Comparison of ENCODE assay signal across 18 mouse cellular contexts in the genomic region with DNA sequence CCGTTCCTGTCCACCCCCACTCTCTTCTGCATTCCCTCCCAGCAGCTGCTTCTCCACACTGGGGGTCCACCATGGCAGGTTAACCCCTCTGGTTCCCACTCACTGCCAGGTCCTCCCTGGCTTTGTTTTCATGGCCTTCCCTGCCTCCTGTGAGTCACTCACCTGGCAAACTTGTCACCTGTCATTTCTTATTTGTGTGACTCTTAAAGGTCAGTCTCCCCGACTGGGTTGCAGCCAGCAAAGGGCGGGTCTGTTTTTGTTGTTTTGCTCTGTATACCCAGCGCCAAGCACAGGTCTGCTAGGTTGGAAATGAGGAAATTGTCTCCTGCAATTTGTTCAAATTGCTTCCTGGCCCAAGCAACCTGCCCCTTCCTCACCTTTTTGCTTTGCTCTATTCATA. TPM values are rescaled to one million over a fixed set of nuclear protein-coding genes. Genes with fewer than 3 reads are reported as not detected.
DNase-seq lines count a peak whose midpoint lies in the region; ATAC-seq and TF ChIP-seq lines count a peak whose summit lies in the region.
"Had no signal": no experiment of that assay in that cellular context is flagged by ENCODE, and none has a peak within 500 bp of the region (broad histone marks: within the 10 kb centered on the region; RNA-seq: fewer than 3 reads in every experiment).

No protein-coding gene starts in this region.

- no peak overlapping the region for H3K4me3 ChIP-seq in lung, embryonic 16.5 days (ENCODE audit: low read length)
- no peak overlapping the region for H3K4me3 ChIP-seq in liver, embryonic 12.5 days
- H3K4me3 ChIP-seq in stomach, postnatal 0 days (ENCODE audit: low read depth, low read length): no peak overlapping the region
- H3K4me3 ChIP-seq in heart, adult 2 months: no peak overlapping the region
- H3K4me3 ChIP-seq: layer of hippocampus, adult 2 months; myocyte had no signal

- H3K4me2 ChIP-seq in lung, embryonic 16.5 days (ENCODE audit: low read depth, low read length): no peak overlapping the region
- peak overlapping the region; percentile 3; the same call in 1 of the 2 replicates for H3K4me2 ChIP-seq in liver, embryonic 12.5 days
- no peak overlapping the region for H3K4me2 ChIP-seq in stomach, postnatal 0 days (replicated peaks; ENCODE audit: low read depth)

- no peak for TF ChIP-seq POLR2A in heart, adult 2 months (IDR thresholded peaks at IDR 0.05; ENCODE audit: insufficient read depth, low read depth, low read length)

- no peaks in the 10 kb centered on the region for H3K9me3 ChIP-seq in lung, embryonic 16.5 days (ENCODE audit: control insufficient read depth, low read length)
- no peaks in the 10 kb centered on the region for H3K9me3 ChIP-seq in liver, embryonic 12.5 days (replicated peaks)
- no peaks in the 10 kb centered on the region for H3K9me3 ChIP-seq in stomach, postnatal 0 days (ENCODE audit: control insufficient read depth, low read length)

- H3K9ac ChIP-seq in lung, embryonic 16.5 days (ENCODE audit: low read length): no peak overlapping the region
- H3K9ac ChIP-seq in liver, embryonic 12.5 days: no peak overlapping the region
- no peak overlapping the region for H3K9ac ChIP-seq in stomach, postnatal 0 days (ENCODE audit: low read length)
- H3K9ac ChIP-seq in heart, adult 2 months (ENCODE audit: low read depth, low read length): no peak overlapping the region

- TF ChIP-seq EP300 in stomach, postnatal 0 days (optimal IDR thresholded peaks at IDR 0.05): no peak
- TF ChIP-seq EP300 in heart, adult 2 months (IDR thresholded peaks at IDR 0.05; ENCODE audit: insufficient read depth, low read depth, low read length): no peak

- no peak for DNase-seq in lung, postnatal 25 days (ENCODE audit: low spot score)
- DNase-seq in kidney, adult 8-10 months: peak; percentile 75 to 79
- peak; percentile 73 for DNase-seq in stomach, postnatal 0 days (ENCODE audit: low spot score)
- DNase-seq in adrenal gland, adult 2 months: no peak
- no peak for DNase-seq in cerebellum, adult 8-10 months
- DNase-seq in heart, adult 2 months: no peak
- DNase-seq: adrenal gland, adult 8-10 months; gastrocnemius, postnatal 14 days; heart, postnatal 4 days; right cerebral cortex, postnatal 4 days had no signal

- ATAC-seq in lung, embryonic 16.5 days (ENCODE audit: low read depth): no peak
- no peak for ATAC-seq in liver, embryonic 12.5 days
- peak; percentile 50 for ATAC-seq in stomach, postnatal 0 days (ENCODE audit: low FRiP score, low TSS enrichment)
- ATAC-seq: CD4-positive, CD25-positive, alpha-beta regulatory T cell, adult 4 months; Patski had no signal

- TF ChIP-seq CTCF in stomach, postnatal 0 days (IDR thresholded peaks at IDR 0.05; ENCODE audit: low read depth): no peak
- no peak for TF ChIP-seq CTCF in heart, adult 2 months (IDR thresholded peaks at IDR 0.05)

- H3K27me3 ChIP-seq in lung, embryonic 16.5 days (ENCODE audit: control insufficient read depth, insufficient read depth, low read depth, low read length): peaks cover 8% of the 10 kb centered on the region
- peaks cover 62% of the 10 kb centered on the region for H3K27me3 ChIP-seq in liver, embryonic 12.5 days (replicated peaks)
- H3K27me3 ChIP-seq in stomach, postnatal 0 days (ENCODE audit: control insufficient read depth, insufficient read depth, low read length): no peaks in the 10 kb centered on the region
- no peaks in the 10 kb centered on the region; the same call in 1 of the 2 replicates for H3K27me3 ChIP-seq in heart, adult 2 months (ENCODE audit: control insufficient read depth, insufficient read depth, low read length)
- H3K27me3 ChIP-seq: Patski had no signal

- H3K36me3 ChIP-seq in lung, embryonic 16.5 days (ENCODE audit: control insufficient read depth, insufficient read depth, low read length): no peaks in the 10 kb centered on the region
- peaks cover 5% of the 10 kb centered on the region for H3K36me3 ChIP-seq in liver, embryonic 12.5 days
- H3K36me3 ChIP-seq in stomach, postnatal 0 days (ENCODE audit: control insufficient read depth, insufficient read depth, low read length): no peaks in the 10 kb centered on the region
- H3K36me3 ChIP-seq in heart, adult 2 months (ENCODE audit: control insufficient read depth, insufficient read depth, low read length): no peaks in the 10 kb centered on the region

- H3K79me2 ChIP-seq in heart, adult 2 months (replicated peaks; ENCODE audit: control insufficient read depth, insufficient read depth, low read length): no peaks in the 10 kb centered on the region

- H3K4me1 ChIP-seq in lung, embryonic 16.5 days (replicated peaks; ENCODE audit: control insufficient read depth, insufficient read depth, low read length): peaks cover 12% of the 10 kb centered on the region
- H3K4me1 ChIP-seq in liver, embryonic 12.5 days: peaks cover 6% of the 10 kb centered on the region
- H3K4me1 ChIP-seq in stomach, postnatal 0 days (replicated peaks; ENCODE audit: control insufficient read depth, insufficient read depth): no peaks in the 10 kb centered on the region; the same call in 1 of the 2 replicates
- H3K4me1 ChIP-seq in heart, adult 2 months (ENCODE audit: control insufficient read depth, insufficient read depth, low read length): no peaks in the 10 kb centered on the region

- 20% methylated on average over 4 of the region's 4 CpGs for WGBS in lung, embryonic 16.5 days
- 44% methylated on average over 4 of the region's 4 CpGs for WGBS in liver, embryonic 12.5 days (ENCODE audit: insufficient replicate concordance)
- WGBS in stomach, postnatal 0 days: 40% methylated on average over 4 of the region's 4 CpGs
- 68% methylated on average over 4 of the region's 4 CpGs for WGBS in heart, adult 2 months

- intact Hi-C loops in heart, adult 2 months (cut with DNase I): no loop called here

- peak overlapping the region; percentile 86 for H3K27ac ChIP-seq in lung, embryonic 16.5 days (ENCODE audit: low read length)
- peak overlapping the region; percentile 69 for H3K27ac ChIP-seq in liver, embryonic 12.5 days
- H3K27ac ChIP-seq in stomach, postnatal 0 days (replicated peaks): peak overlapping the region; percentile 87
- H3K27ac ChIP-seq in heart, adult 2 months: no peak overlapping the region
- H3K27ac ChIP-seq: layer of hippocampus, adult 2 months had no signal

RNA-seq across cellular contexts. Expression of a gene that starts 0.5 kb away (rescaled TPM):
- polyA plus RNA-seq in lung, embryonic 16.5 days (2015; fragmentation: Nextera tagmentation; extraction: Ambion mirVana): 45.6 and 47.6 TPM in 2 replicates
- polyA plus RNA-seq in liver, embryonic 12.5 days (2016; fragmentation: Nextera tagmentation; extraction: Ambion mirVana): 20.1 and 22.0 TPM in 2 replicates
- polyA plus RNA-seq in stomach, postnatal 0 days (2015; fragmentation: Nextera tagmentation; extraction: Ambion mirVana): 23.0 and 23.8 TPM in 2 replicates
- total RNA-seq in adrenal gland, adult 2 months (2021): under 1 TPM; 0.35 to 0.45 TPM
- 0.97 and 1.1 TPM in 2 replicates for polyA plus RNA-seq in adrenal gland, adult 2 months (2012; rRNA removed)
- under 1 TPM; 0.11 to 0.31 TPM for total RNA-seq in heart, adult 2 months (2021)
- 0.56 and 0.72 TPM in 2 replicates for polyA plus RNA-seq in heart, adult 2 months (2012; rRNA removed)
- total RNA-seq: gastrocnemius, postnatal 14 days; heart, postnatal 4 days had no signal
- polyA plus RNA-seq: myocyte had no signal

RNA-seq across cellular contexts. Expression of a gene that starts 6.9 kb away (rescaled TPM):
- 87.5 and 97.5 TPM in 2 replicates for polyA plus RNA-seq in lung, embryonic 16.5 days (2015; fragmentation: Nextera tagmentation; extraction: Ambion mirVana)
- 64.8 and 67.4 TPM in 2 replicates for polyA plus RNA-seq in liver, embryonic 12.5 days (2016; fragmentation: Nextera tagmentation; extraction: Ambion mirVana)
- polyA plus RNA-seq in stomach, postnatal 0 days (2015; fragmentation: Nextera tagmentation; extraction: Ambion mirVana): 133 and 142 TPM in 2 replicates
- total RNA-seq in adrenal gland, adult 2 months (2021): 10 to 100 TPM; 88.5 to 93.5 TPM
- polyA plus RNA-seq in adrenal gland, adult 2 months (2012; rRNA removed): 43.0 and 49.2 TPM in 2 replicates
- 10 to 100 TPM; 61.6 to 63.6 TPM for total RNA-seq in heart, adult 2 months (2021)
- 53.5 and 80.0 TPM in 2 replicates for polyA plus RNA-seq in heart, adult 2 months (2012; rRNA removed)

RNA-seq across cellular contexts. Expression of a gene that starts 33.4 kb away (rescaled TPM):
- polyA plus RNA-seq in lung, embryonic 16.5 days (2015; fragmentation: Nextera tagmentation; extraction: Ambion mirVana): 39.3 and 41.4 TPM in 2 replicates
- 5.5 and 5.6 TPM in 2 replicates for polyA plus RNA-seq in liver, embryonic 12.5 days (2016; fragmentation: Nextera tagmentation; extraction: Ambion mirVana)
- 26.9 and 30.7 TPM in 2 replicates for polyA plus RNA-seq in stomach, postnatal 0 days (2015; fragmentation: Nextera tagmentation; extraction: Ambion mirVana)
- total RNA-seq in adrenal gland, adult 2 months (2021): 1 to 10 TPM; 2.4 to 5.9 TPM
- 7.0 and 7.2 TPM in 2 replicates for polyA plus RNA-seq in adrenal gland, adult 2 months (2012; rRNA removed)
- total RNA-seq in heart, adult 2 months (2021): 1 to 10 TPM; 6.6 to 6.9 TPM
- polyA plus RNA-seq in heart, adult 2 months (2012; rRNA removed): 8.4 and 9.2 TPM in 2 replicates
- total RNA-seq: megakaryocyte-erythroid progenitor cell, adult 5-6 weeks had no signal

RNA-seq across cellular contexts. Expression of a gene that starts 45.4 kb away (rescaled TPM):
- polyA plus RNA-seq in lung, embryonic 16.5 days (2015; fragmentation: Nextera tagmentation; extraction: Ambion mirVana): 15.0 and 16.2 TPM in 2 replicates
- polyA plus RNA-seq in liver, embryonic 12.5 days (2016; fragmentation: Nextera tagmentation; extraction: Ambion mirVana): 3.5 and 3.8 TPM in 2 replicates
- 11.0 and 13.4 TPM in 2 replicates for polyA plus RNA-seq in stomach, postnatal 0 days (2015; fragmentation: Nextera tagmentation; extraction: Ambion mirVana)
- total RNA-seq in adrenal gland, adult 2 months (2021): 1 to 10 TPM; 4.7 to 5.9 TPM
- polyA plus RNA-seq in adrenal gland, adult 2 months (2012; rRNA removed): 18.4 and 20.3 TPM in 2 replicates
- 1 to 10 TPM; 7.7 to 8.5 TPM for total RNA-seq in heart, adult 2 months (2021)
- 18.8 and 21.1 TPM in 2 replicates for polyA plus RNA-seq in heart, adult 2 months (2012; rRNA removed)

RNA-seq across cellular contexts. Expression of a gene that starts 59.4 kb away (rescaled TPM):
- 0.13 TPM in 1 of 2 replicates, not detected in the other for polyA plus RNA-seq in lung, embryonic 16.5 days (2015; fragmentation: Nextera tagmentation; extraction: Ambion mirVana)
- 0.23 TPM in 1 of 2 replicates, not detected in the other for polyA plus RNA-seq in liver, embryonic 12.5 days (2016; fragmentation: Nextera tagmentation; extraction: Ambion mirVana)
- polyA plus RNA-seq in stomach, postnatal 0 days (2015; fragmentation: Nextera tagmentation; extraction: Ambion mirVana): not detected in 2 replicates
- 100 to 1,000 TPM; 314 to 601 TPM for total RNA-seq in adrenal gland, adult 2 months (2021)
- 379 and 598 TPM in 2 replicates for polyA plus RNA-seq in adrenal gland, adult 2 months (2012; rRNA removed)
- total RNA-seq in heart, adult 2 months (2021): 1 to 10 TPM in 1 of 2 experiments, under 1 TPM in 1; 0.91 to 1.5 TPM
- polyA plus RNA-seq in heart, adult 2 months (2012; rRNA removed): 1.6 and 2.6 TPM in 2 replicates
- total RNA-seq: heart, postnatal 4 days; layer of hippocampus, adult 2 months; megakaryocyte-erythroid progenitor cell, adult 5-6 weeks had no signal
- polyA plus RNA-seq: CD4-positive, CD25-positive, alpha-beta regulatory T cell, adult 4 months; forebrain, embryonic 11.5 days; Patski had no signal

Comparison
In these comparisons a context has a peak if more than half of its experiments do, and no peak if none do; other contexts are left out.
1. DNase-seq: peak in kidney, adult 8-10 months (2 of 2) and stomach, postnatal 0 days (single experiment); none in lung, postnatal 25 days (single experiment), adrenal gland, adult 2 months (single experiment), cerebellum, adult 8-10 months (single experiment) and heart, adult 2 months (0 of 2).
2. RNA of a gene that starts 0.5 kb away (polyA plus RNA-seq): 45.6 to 47.6 TPM in lung, embryonic 16.5 days, 23.0 to 23.8 TPM in stomach, postnatal 0 days and 20.1 to 22.0 TPM in liver, embryonic 12.5 days; 0.97 to 1.1 TPM in adrenal gland, adult 2 months and 0.56 to 0.72 TPM in heart, adult 2 months; every median in the first group is over 10 times any median in the second.